Mouse (Mus musculus): Measurements from ENCODE around the gene Stk40. TPM values are rescaled to one million over a fixed set of nuclear protein-coding genes. Genes with fewer than 3 reads are reported as not detected.
"Not testable (repeated sequence)": the region's sequence is repeated elsewhere in the genome, so short reads cannot be mapped to it uniquely, and the experiment has no call there.

The Stk40 gene
- total RNA-seq, 2 experiments from 2014 or later = 6.0 to 7.3 TPM

- ATAC-seq (replicated peaks; ENCODE audit: poor library complexity) = no peak
Observed at GRCm38 (mm10) chr4:126152864-126153263, 49.1 kb downstream of the Stk40 start.

- ATAC-seq (replicated peaks; ENCODE audit: poor library complexity) = no peak
Observed at GRCm38 (mm10) chr4:126155183-126155582, 51.4 kb downstream of the Stk40 start.

DNA sequence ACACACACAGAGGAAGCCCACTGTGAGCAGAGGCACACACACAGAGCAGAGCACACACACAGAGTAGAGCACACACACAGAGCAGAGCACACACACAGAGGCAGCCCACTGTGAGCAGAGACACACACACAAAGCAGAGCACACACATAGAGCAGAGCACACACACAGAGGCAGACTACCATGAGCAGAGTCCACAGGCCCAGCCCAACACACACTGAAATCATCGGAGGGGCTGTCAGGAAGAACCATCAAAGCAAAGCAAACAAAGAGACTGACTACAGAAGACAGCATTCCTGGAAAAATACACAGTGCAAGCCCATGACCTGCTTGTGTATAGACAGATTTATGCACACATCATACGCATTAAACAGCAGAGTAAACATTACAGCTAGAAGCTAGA is 52.1 kb downstream of the Stk40 start:
- no peak for ATAC-seq (replicated peaks; ENCODE audit: poor library complexity)

DNA sequence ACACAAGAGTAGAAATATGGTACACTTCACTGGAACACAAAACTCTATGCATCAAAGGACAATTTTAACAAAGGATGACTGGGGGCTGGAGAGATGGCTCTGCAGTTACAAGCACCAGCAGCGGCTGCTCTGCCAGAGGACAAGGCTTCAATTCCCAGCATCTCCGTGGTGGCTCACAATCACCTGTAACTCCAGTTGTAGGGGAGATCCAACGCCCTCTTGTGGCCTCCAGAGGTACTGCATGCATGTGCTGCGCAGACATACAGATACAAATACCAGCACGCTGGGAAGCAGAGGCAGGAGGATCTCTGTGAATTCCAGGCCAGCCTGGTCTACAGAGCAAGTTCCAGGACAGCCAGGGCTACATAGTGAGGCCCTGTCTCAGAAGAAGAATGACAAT is 52.9 kb downstream of the Stk40 start:
- peak; percentile 55 for ATAC-seq (replicated peaks; ENCODE audit: poor library complexity)

DNA sequence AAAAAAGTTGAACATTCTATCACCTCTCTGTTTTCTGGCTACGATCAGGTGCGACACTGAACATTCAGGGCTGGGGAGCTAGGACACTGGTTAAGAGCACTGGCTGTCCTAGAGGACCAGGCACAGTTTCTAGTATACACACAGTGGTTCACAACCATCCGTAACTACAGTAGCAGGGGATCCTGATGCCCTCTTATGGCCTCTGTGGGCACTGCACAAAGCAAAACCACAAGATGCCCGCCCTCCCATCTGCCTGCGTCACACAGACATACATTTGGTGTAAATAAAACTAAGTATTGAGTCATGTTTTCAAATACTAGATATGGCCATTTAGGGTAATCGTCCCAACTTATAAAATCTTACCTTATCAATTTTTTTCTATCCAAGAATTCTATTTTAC is 53.8 kb downstream of the Stk40 start:
- ATAC-seq (replicated peaks; ENCODE audit: poor library complexity) = peak; percentile 69

DNA sequence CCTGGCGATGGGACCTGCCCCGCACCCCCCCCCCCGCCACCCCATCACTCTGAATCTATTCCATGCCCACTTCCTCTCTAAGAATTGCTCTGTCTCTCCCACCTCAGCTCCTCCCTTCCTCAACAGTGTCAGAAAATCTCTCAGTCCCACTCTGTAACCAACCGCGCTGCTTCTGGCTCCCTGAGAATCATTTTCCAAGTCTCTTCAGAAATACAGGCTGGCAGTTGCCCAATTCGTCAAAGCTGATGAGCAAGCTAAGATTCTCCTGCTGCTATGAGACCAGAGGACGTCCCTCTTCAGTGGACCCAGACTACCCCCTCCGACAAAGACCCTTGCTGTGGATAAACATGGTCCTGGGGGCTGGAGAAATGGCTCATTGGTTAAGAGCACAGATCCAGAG is 55.7 kb downstream of the Stk40 start:
- no peak for ATAC-seq (replicated peaks; ENCODE audit: poor library complexity)

DNA sequence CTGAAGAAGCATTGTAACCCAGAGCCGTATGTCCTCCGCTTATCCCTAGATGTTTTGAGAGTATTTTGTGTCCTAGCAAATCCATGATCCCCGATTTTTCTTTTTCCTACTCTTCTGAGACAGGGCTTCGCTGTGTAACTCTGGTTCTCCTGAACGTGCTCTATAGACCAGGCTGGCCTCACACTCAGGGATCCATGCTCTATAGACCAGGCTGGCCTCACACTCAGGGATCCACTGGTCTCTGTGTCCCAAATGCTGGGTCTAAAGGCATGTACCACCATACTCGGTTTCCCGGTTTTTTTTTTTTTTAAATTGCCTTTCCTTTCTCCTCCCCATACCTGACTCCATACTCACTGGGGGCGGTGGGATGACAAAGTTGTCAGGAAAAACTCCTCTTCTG is 57.2 kb downstream of the Stk40 start:
- no peak for ATAC-seq (replicated peaks; ENCODE audit: poor library complexity)

- no peak for ATAC-seq (replicated peaks; ENCODE audit: poor library complexity)
Observed at GRCm38 (mm10) chr4:126161456-126161855, 57.7 kb downstream of the Stk40 start.

- ATAC-seq (replicated peaks; ENCODE audit: poor library complexity) = no peak
Observed at GRCm38 (mm10) chr4:126161986-126162385, 58.2 kb downstream of the Stk40 start.

DNA sequence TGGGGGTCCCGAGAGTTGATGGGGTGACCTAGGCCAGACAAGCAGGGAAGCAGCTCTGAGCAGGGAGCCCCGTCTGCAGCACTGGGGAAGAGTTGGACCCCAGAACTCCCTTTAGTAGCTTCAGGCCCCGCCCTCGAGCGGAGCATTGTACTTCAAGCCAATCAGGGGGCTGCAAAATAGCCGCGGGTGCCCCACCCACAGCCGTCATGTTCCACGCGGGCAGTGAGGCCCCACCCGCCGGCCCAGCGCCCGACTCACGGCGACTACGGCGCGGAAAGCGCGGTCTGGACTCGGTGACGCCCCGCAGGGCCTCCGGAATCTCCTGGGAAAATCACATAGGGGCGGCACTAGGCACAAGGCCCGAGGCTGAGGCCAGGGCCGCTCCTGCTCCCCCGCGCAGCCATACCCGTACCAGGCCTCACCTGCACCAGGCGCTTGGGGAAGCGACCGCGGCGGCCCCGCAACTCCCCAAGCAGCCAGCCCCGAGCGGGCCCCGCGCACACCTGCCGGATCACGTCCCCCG is 58.8 kb downstream of the Stk40 start:
- ATAC-seq (replicated peaks; ENCODE audit: poor library complexity) = peak; percentile 89

DNA sequence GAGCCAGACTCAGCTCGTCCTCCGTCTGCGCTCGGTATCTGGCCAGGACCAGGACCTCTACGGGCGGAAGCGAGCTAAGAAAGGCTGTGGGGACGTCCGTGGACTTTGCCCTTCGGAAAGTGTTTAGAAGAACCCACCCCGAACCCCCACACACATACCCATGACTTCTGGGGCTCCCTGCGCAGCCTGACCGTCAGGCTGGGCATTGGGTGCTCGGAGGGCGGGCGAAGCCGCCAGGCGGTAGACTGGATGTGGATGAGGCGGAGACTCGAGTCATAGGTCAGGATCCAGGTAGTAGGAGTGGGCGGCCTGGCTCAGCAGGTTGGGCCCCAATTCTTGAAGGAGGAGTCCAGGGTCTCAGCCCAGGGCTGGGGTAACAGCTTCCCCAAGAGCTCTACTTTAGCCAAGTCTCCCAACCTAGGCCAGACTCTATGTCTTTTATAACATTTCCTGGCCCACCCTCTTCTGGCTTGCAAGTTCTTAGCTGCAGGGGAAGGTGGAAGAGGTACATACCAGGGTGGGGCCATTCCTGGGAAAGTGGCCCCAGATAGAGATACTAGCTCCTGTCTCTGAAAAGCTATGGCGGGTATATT is 59.4 kb downstream of the Stk40 start, which contains the start of gene Sh3d21:
TSS of gene Sh3d21 (minus strand) at position 425 of the 593 bp plus-strand sequence.
- peak; percentile 11 for ATAC-seq (replicated peaks; ENCODE audit: poor library complexity)

DNA sequence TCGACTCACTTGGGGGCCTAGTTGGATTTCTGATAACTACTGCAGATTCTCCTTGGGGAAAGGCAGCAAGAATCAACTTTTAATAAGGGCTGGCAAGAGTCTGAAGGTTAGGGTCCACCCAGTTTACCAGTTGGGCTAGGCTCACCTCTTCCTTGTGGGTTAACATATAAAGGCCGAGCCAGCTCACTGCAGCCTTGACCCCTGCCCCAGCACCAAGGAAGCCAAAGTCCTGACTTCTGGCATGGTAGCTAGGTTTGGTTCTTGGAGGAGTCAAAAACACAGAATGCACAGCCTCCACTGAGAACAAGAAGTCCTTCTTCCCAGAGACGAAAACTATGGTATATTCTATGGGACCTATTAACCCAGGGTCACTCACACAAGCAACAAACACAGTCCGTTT is 59.9 kb downstream of the Stk40 start:
- ATAC-seq (replicated peaks; ENCODE audit: poor library complexity) = no peak

DNA sequence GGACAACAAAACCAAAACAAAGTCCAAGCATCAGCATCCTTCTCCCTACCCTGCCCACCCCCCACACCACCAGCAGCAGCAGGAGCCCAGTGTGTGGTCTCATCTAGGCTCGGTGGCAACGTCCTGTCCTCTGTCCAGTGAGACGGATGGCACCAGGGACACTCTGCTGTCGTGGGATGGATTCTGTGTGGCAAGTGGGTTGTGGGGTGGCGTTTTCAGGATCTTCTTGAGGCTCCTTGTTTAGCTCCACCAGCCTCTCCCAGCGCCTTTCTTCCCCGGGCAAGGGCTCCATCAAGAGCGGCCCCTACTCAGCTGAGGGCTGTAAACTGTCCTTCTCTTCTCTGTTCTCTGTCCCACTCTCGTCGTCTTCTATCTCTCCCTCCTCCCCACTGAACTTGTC is 61.3 kb downstream of the Stk40 start:
- not testable (repeated sequence) for ATAC-seq (replicated peaks; ENCODE audit: poor library complexity)

GRCm38 (mm10) chr4:126166084-126166483 is 62.3 kb downstream of the Stk40 start:
- no peak for ATAC-seq (replicated peaks; ENCODE audit: poor library complexity)

DNA sequence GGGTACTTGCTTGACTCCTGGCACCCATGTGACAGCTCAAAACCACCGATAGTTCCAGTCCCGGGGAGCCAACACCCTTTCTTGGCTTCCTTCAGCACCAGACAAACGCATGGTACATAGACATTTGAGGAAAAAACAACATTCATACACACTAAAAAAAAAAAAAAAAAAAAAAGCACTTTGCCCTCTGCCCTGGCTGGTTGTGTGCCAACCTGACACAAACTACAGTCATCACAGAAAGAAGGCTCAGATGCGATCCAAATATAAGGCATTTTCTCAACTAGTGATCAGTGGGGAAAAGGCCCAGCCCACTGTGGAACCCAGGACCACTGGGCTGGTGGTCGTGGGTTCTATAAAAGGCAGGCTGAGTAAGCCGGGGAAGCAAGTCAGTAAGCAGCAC is 65.1 kb downstream of the Stk40 start:
- ATAC-seq (replicated peaks; ENCODE audit: poor library complexity) = no peak

DNA sequence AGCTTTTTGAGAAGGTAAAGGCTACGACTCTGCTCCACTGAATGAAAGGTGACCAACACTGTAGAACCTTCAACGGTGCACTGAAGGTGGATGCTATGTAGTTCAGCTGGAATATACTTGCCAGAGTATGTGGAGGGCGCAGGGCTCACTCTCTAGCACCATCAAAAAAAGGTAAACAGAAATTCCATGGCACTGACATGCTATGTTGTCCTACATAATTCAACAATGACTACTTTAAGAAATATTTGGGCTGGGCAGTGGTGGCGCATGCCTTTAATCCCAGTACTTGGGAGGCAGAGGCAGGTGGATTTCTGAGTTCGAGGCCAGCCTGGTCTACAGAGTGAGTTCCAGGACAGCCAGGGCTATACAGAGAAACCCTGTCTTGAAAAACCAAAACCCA is 67.0 kb downstream of the Stk40 start:
- ATAC-seq (replicated peaks; ENCODE audit: poor library complexity) = not testable (repeated sequence)

- ATAC-seq (replicated peaks; ENCODE audit: poor library complexity) = no peak
Observed at GRCm38 (mm10) chr4:126173800-126174199, 70.0 kb downstream of the Stk40 start.

- ATAC-seq (replicated peaks; ENCODE audit: poor library complexity) = not testable (repeated sequence)
Observed at GRCm38 (mm10) chr4:126175980-126176379, 72.2 kb downstream of the Stk40 start.

- ATAC-seq (replicated peaks; ENCODE audit: poor library complexity) = peak; percentile 91
Observed at GRCm38 (mm10) chr4:126181170-126181957, 77.6 kb downstream of the Stk40 start.

DNA sequence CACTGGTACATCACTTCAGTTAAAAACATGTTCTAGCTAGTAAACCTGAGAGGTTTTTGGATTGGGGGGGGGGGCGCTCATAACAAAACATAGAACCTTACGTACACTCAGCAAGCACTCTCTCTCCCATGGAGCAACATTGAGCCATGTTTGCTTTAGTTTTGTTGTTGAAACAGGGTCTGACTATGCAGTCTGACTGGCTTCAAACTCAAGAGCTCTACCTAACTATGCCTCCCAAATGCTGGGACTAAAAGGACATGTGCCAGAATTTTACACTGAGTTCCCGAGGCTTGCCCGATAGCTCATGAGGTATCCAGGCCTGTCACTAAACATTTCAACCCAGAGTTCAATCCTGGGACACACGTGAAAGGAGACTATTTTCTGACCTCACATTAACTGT is 79.3 kb downstream of the Stk40 start:
- ATAC-seq (replicated peaks; ENCODE audit: poor library complexity) = no peak

- ATAC-seq (replicated peaks; ENCODE audit: poor library complexity) = no peak
Observed at GRCm38 (mm10) chr4:126187096-126187495, 83.3 kb downstream of the Stk40 start.
